Mouse (Mus musculus): ENCODE measurements at regions not wholly inside any gene's neighbourhood (a gene's known extent, or its start where the extent isn't known, plus 50 kb on each side); places are given as distances from the start of the nearest gene placed in this dataset.
A peak's percentile ranks its signal among the peaks of the same experiment; 100 is the strongest.

GRCm38 (mm10) chr2:30721473-30722262 lies 81.8 kb downstream of the 1700001O22Rik start:
- Histone ChIP-seq H3K4me1 (ENCODE audit: control insufficient read depth, insufficient read depth, insufficient read length, low read length) (peaks cover 37% of the 10 kb centered on the region), H3K27ac (replicated peaks; ENCODE audit: low read depth, low read length) (peak overlapping the region; percentile 58), H3K4me3 (ENCODE audit: insufficient read depth, low read depth, low read length) (no peak overlapping the region)

DNA sequence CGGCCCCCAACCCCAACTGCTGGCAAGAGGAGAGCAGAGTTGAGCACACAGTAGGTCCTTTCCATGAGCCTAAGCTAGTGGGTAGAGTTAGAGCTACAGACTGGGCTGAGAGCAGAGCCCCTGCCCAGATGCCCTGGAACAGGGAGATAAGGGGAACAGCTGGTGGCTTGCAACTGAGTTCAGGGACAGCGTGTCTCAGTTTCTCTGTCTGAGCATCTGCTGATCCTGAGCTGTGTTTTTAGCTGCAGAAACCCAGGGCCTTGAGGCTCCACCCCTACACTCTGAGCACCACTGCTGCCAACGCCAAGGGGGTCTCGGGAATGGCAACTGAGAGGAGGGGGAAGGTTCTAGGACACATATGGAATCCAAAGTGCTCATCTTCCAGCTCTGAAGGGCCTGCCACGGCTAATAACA lies 82.4 kb downstream of the 1700001O22Rik start:
- peaks cover 40% of the 10 kb centered on the region for H3K4me1 ChIP-seq (ENCODE audit: control insufficient read depth, insufficient read depth, insufficient read length, low read length)
- no peak overlapping the region for H3K4me3 ChIP-seq (ENCODE audit: insufficient read depth, low read depth, low read length)
- H3K27ac ChIP-seq (replicated peaks; ENCODE audit: low read depth, low read length) = no peak overlapping the region

- peaks cover 39% of the 10 kb centered on the region for H3K4me1 ChIP-seq (ENCODE audit: control insufficient read depth, insufficient read depth, insufficient read length, low read length)
- H3K4me3 ChIP-seq (ENCODE audit: insufficient read depth, low read depth, low read length) = peak overlapping the region; percentile 33; the same call in 1 of the 2 replicates
Measured at GRCm38 (mm10) chr2:30720291-30720690, 83.2 kb downstream of the 1700001O22Rik start.

GRCm38 (mm10) chr2:30719611-30720290 lies 83.7 kb downstream of the 1700001O22Rik start:
- H3K4me3 ChIP-seq (ENCODE audit: insufficient read depth, low read depth, low read length) = peak overlapping the region; percentile 59
- H3K27ac ChIP-seq (replicated peaks; ENCODE audit: low read depth, low read length) = peak overlapping the region; percentile 96
- H3K4me1 ChIP-seq (ENCODE audit: control insufficient read depth, insufficient read depth, insufficient read length, low read length) = peaks cover 36% of the 10 kb centered on the region

More at GRCm38 (mm10) chr2:30720291-30720690, 83.2 kb downstream of the 1700001O22Rik start:
- peak overlapping the region; percentile 96 for H3K27ac ChIP-seq (replicated peaks; ENCODE audit: low read depth, low read length)

DNA sequence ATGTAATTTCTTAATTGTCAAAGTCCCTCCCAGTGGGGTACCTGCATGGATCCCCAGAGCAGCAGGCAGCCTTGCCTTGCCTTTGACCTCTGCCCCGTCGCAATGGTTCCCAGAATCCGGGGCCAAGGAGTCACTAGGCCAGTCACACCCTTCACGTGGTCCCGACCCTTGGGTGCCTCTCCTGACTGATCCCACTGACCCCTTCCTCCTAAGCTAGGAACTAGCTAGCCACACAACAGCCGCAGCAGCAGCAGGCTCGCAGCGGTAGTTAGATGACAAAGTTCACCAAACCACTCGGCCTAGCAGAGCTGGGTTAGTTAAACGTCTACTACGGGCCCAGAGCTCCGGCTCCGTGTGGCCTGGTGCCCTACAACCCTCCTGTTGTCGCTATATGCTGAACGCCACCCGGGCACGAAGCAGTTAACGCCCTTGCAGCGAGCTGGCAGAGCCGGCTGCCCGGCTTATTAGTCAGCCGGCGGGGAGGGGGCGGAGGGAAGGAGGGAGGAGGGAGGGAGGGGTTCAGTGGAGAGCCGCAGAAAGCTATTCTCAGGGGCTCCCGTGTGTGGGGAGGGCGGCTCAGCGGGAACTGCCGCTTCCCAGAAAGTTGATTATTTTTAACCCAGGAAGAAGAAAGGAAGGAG lies 84.6 kb downstream of the 1700001O22Rik start:
- Histone ChIP-seq H3K4me1 (ENCODE audit: control insufficient read depth, insufficient read depth, insufficient read length, low read length) (peaks cover 36% of the 10 kb centered on the region), H3K27ac (replicated peaks; ENCODE audit: low read depth, low read length) (peak overlapping the region; percentile 96), H3K4me3 (ENCODE audit: insufficient read depth, low read depth, low read length) (peak overlapping the region; percentile 59)

DNA sequence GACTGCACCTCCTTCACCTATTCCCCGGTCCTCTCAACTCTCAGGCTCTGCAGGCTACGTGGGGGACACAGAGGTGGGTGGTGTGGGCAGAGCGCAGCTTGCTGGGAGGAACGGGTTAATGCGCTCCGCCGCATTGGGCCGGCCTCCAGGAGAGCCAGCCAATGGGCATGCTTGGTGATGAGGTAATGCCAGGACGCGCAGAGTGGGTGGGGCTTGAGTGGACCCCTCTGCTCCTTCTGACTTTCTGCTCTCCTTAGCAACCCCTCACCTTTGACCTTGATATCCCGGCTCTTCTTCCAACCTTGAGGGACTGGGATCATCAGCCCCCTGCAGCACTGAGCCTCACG lies 85.2 kb downstream of the 1700001O22Rik start:
- peak overlapping the region; percentile 46 for H3K4me3 ChIP-seq (ENCODE audit: insufficient read depth, low read depth, low read length)
- H3K27ac ChIP-seq (replicated peaks; ENCODE audit: low read depth, low read length) = peak overlapping the region; percentile 87
- H3K4me1 ChIP-seq (ENCODE audit: control insufficient read depth, insufficient read depth, insufficient read length, low read length) = peaks cover 33% of the 10 kb centered on the region

- Histone ChIP-seq H3K27ac (replicated peaks; ENCODE audit: low read depth, low read length) (peak overlapping the region; percentile 87), H3K4me1 (ENCODE audit: control insufficient read depth, insufficient read depth, insufficient read length, low read length) (peaks cover 35% of the 10 kb centered on the region), H3K4me3 (ENCODE audit: insufficient read depth, low read depth, low read length) (peak overlapping the region; percentile 31)
Measured at GRCm38 (mm10) chr2:30717566-30718328, 85.7 kb downstream of the 1700001O22Rik start.

GRCm38 (mm10) chr2:30716580-30717565 lies 86.6 kb downstream of the 1700001O22Rik start:
- peak overlapping the region; percentile 87 for H3K27ac ChIP-seq (replicated peaks; ENCODE audit: low read depth, low read length)
- peak overlapping the region; percentile 31 for H3K4me3 ChIP-seq (ENCODE audit: insufficient read depth, low read depth, low read length)
- H3K4me1 ChIP-seq (ENCODE audit: control insufficient read depth, insufficient read depth, insufficient read length, low read length) = peaks cover 35% of the 10 kb centered on the region

- Histone ChIP-seq H3K4me3 (ENCODE audit: insufficient read depth, low read depth, low read length) (no peak overlapping the region), H3K27ac (replicated peaks; ENCODE audit: low read depth, low read length) (peak overlapping the region; percentile 87; the same call in 1 of the 2 replicates), H3K4me1 (ENCODE audit: control insufficient read depth, insufficient read depth, insufficient read length, low read length) (peaks cover 40% of the 10 kb centered on the region)
Measured at GRCm38 (mm10) chr2:30715720-30716310, 87.6 kb downstream of the 1700001O22Rik start.

DNA sequence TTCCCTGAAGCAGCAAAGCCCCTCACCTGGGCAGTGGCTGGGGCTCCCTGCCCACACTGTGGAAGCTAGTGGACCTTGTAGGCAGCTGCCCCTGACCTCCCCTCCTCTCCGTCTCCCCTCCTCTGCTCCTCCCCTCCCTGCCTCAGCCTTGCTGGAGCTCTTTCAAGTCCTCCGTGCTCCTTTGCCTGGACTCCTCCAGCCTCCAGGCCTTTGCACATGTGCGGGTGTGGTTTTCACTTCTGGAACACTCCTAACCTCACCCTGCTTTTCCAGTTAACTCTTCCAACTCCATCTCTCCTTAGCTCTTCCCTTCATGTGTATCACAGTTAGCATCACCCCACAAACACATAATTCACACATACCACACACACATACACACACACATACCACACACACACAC lies 89.9 kb downstream of the 1700001O22Rik start:
- no peak overlapping the region for H3K4me3 ChIP-seq (ENCODE audit: insufficient read depth, low read depth, low read length)
- peaks cover 32% of the 10 kb centered on the region for H3K4me1 ChIP-seq (ENCODE audit: control insufficient read depth, insufficient read depth, insufficient read length, low read length)
- H3K27ac ChIP-seq (replicated peaks; ENCODE audit: low read depth, low read length) = 0 out of 2 replicates have a peak overlapping the region, but pooled peaks have one; percentile 3

DNA sequence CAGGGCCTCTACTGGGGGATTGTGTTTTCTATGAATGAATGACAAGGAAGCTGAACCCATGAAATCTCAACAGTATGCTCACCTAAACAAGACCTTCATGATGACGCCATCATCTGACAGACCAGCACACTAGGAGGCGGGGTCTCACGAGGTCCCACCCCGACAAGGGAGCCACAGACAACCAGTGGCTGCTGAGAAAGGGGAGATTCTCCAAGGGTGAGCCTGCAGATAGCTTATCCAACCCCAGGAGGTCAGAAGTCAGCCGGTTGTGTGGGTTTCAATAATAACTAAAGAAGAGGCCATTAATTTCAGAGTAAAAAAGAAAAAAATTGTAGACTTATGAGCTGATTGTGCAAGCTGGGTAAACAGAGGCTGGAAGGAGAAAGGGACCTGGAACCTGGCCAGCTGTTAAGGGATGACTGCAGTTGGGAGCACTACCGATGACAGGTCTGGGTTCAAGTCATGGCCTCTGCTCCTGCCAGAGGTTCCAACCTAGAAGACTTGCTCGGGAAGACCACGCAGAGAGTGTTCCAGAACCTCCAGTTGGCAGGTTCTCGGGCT lies 90.5 kb downstream of the 1700001O22Rik start:
- Histone ChIP-seq H3K4me3 (ENCODE audit: insufficient read depth, low read depth, low read length) (no peak overlapping the region), H3K4me1 (ENCODE audit: control insufficient read depth, insufficient read depth, insufficient read length, low read length) (peaks cover 31% of the 10 kb centered on the region), H3K27ac (replicated peaks; ENCODE audit: low read depth, low read length) (peak overlapping the region; percentile 87)

DNA sequence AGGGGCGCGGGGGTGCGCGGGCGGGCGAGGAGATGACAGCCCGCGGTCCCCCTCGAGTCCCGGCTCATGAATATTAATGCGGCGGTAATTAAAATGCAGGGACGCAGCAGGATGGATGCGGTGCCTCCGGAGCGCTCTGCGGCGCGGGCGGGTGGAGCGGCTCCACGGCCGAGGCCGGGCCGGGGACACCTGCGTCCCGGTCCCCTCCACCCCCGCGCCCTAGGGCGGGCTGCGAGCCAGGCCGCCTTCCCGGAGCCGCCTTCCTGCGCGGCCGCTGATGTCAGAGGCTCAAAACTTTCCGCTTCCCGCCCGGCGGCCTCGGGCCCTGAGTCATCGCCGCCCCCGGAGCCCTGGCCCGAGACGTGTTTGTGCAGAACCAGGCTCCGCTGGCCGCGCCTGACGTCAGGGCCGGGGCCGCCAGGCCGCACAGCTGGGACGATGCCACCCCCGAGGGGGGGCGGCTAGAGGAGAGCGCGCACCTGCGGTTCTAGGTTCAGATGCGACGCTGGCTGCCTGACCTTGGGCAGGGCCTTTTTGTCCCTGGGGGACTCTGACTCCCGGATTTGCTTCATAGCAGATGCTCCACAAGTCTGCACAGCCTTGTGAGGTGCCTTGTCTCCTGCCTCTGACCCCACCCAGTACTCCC lies 91.5 kb downstream of the 1700001O22Rik start:
- Histone ChIP-seq H3K4me3 (ENCODE audit: insufficient read depth, low read depth, low read length) (peak overlapping the region; percentile 58), H3K4me1 (ENCODE audit: control insufficient read depth, insufficient read depth, insufficient read length, low read length) (peaks cover 29% of the 10 kb centered on the region), H3K27ac (replicated peaks; ENCODE audit: low read depth, low read length) (peak overlapping the region; percentile 87)

DNA sequence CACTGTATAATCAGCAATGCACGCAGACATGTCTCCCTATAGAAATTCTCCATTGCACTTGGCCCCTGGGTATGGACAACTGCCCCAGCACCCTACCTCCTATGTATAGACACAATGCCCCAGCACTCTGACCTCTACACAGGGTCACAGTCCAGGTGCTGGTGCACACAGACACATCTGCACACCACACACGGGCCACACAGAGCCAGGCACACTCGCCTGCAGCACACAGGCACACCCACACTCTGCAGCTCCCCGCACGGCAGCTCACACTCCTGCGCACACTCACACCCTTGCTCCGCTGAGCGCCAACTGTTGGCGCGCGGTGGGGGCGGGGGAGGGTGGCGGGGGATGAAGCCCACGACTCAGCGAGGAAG lies 92.0 kb downstream of the 1700001O22Rik start:
- Histone ChIP-seq H3K4me1 (ENCODE audit: control insufficient read depth, insufficient read depth, insufficient read length, low read length) (peaks cover 26% of the 10 kb centered on the region), H3K27ac (replicated peaks; ENCODE audit: low read depth, low read length) (peak overlapping the region; percentile 57; the same call in 1 of the 2 replicates), H3K4me3 (ENCODE audit: insufficient read depth, low read depth, low read length) (peak overlapping the region; percentile 58)

Data from brown adipose tissue, adult 24 weeks (tissue).